Mouse (Mus musculus) heart, embryonic 10.5 days (tissue): ENCODE measurements around the gene Olfr33. TPM values are rescaled to one million over a fixed set of nuclear protein-coding genes. Genes with fewer than 3 reads are reported as not detected.

Experiments
- DNase-seq: peaks from one replicate; pipeline ENCODE4 v3.0.0-alpha.2; 2017; ENCODE audit warnings: low spot score
- H3K27ac ChIP-seq: fragments of 300-500 bp; sonication (generic); 2 replicates; pipeline ENCODE4 v1.5.1; 2016; ENCODE audit warnings: mild to moderate bottlenecking
- H3K27me3 ChIP-seq: fragments of 300-500 bp; sonication (generic); 2 replicates; pipeline ENCODE4 v1.6.1; 2016; ENCODE audit warnings: mild to moderate bottlenecking; ENCODE audit not compliant: poor library complexity, insufficient read depth, severe bottlenecking
- H3K36me3 ChIP-seq: fragments of 300-500 bp; sonication (generic); 2 replicates; pipeline ENCODE4 v1.6.1; 2016; ENCODE audit warnings: mild to moderate bottlenecking, moderate library complexity
- H3K4me1 ChIP-seq: fragments of 300-500 bp; sonication (generic); 2 replicates; pipeline ENCODE4 v1.6.1; 2016; ENCODE audit warnings: mild to moderate bottlenecking
- H3K4me3 ChIP-seq: fragments of 300-500 bp; sonication (generic); 2 replicates; pipeline ENCODE4 v1.5.1; 2016; ENCODE audit warnings: mild to moderate bottlenecking, moderate library complexity
- H3K9me3 ChIP-seq: fragments of 300-500 bp; sonication (generic); 2 replicates; pipeline ENCODE4 v1.6.1; 2016; ENCODE audit warnings: mild to moderate bottlenecking, moderate library complexity
- WGBS: fragments of 180-500 bp; shearing (Covaris S2); methylation state at CpG from one replicate; pipeline ENCODE4 v1.1.7; 2016; 5-methylcytosine and 5-hydroxymethylcytosine counted together
- polyA plus RNA-seq: library from polyadenylated mRNA; unstranded; fragments of >200 nt; fragmentation: Nextera tagmentation; extraction: Ambion mirVana; gene quantifications from 2 replicates; pipeline ENCODE4 v1.2.1, GENCODE M21; 2016

The Olfr33 gene
- not detected in 2 replicates for polyA plus RNA-seq

GRCm38 (mm10) chr7:102718970-102719369 lies at the start of gene Olfr33:
Olfr33 (minus strand) TSS chr7:102719070.
- Histone ChIP-seq H3K27me3 (no peaks in the 10 kb centered on the region), H3K27ac (no peak within 1 kb of the TSS), H3K4me1 (no peaks in the 10 kb centered on the region), H3K4me3 (no peak within 1 kb of the TSS), H3K36me3 (no peaks in the 10 kb centered on the region), H3K9me3 (no peaks in the 10 kb centered on the region)
- WGBS, result 30% methylated on average over 1 of the region's 1 CpGs
- DNase-seq, result no peak

GRCm38 (mm10) chr7:102759266-102759665 lies 40.4 kb upstream of the Olfr33 start, which contains the start of the genes Olfr560 and Olfr78:
Olfr560 (minus strand) TSS chr7:102759366.
Olfr78 (minus strand) TSS chr7:102759471.
- no peak within 1 kb of the TSS for H3K4me3 ChIP-seq
- no peaks in the 10 kb centered on the region for H3K27me3 ChIP-seq
- WGBS, result 71% methylated on average over 4 of the region's 4 CpGs
- no peaks in the 10 kb centered on the region for H3K9me3 ChIP-seq
- no peaks in the 10 kb centered on the region for H3K36me3 ChIP-seq
- DNase-seq, result no peak
- no peaks in the 10 kb centered on the region for H3K4me1 ChIP-seq
- no peak within 1 kb of the TSS for H3K27ac ChIP-seq

- H3K27ac ChIP-seq, result no peak overlapping the region
- no peaks in the 10 kb centered on the region for H3K9me3 ChIP-seq
- H3K36me3 ChIP-seq, result no peaks in the 10 kb centered on the region
- no peaks in the 10 kb centered on the region for H3K27me3 ChIP-seq
- WGBS, result 27% methylated on average over 1 of the region's 1 CpGs
- no peaks in the 10 kb centered on the region for H3K4me1 ChIP-seq
- no peak overlapping the region for H3K4me3 ChIP-seq
- no peak for DNase-seq
Measured at GRCm38 (mm10) chr7:102752086-102752485, 33.2 kb upstream of the Olfr33 start.

- Histone ChIP-seq H3K9me3 (no peaks in the 10 kb centered on the region), H3K36me3 (no peaks in the 10 kb centered on the region), H3K4me1 (no peaks in the 10 kb centered on the region), H3K4me3 (no peak overlapping the region), H3K27me3 (no peaks in the 10 kb centered on the region), H3K27ac (no peak overlapping the region)
- 41% methylated on average over 2 of the region's 2 CpGs for WGBS
- DNase-seq, result no peak
Measured at GRCm38 (mm10) chr7:102737705-102738104, 18.8 kb upstream of the Olfr33 start.

- H3K9me3 ChIP-seq, result no peaks in the 10 kb centered on the region
- H3K4me3 ChIP-seq, result no peak overlapping the region
- no peak for DNase-seq
- 31% methylated on average over 1 of the region's 1 CpGs for WGBS
- H3K27me3 ChIP-seq, result no peaks in the 10 kb centered on the region
- no peak overlapping the region for H3K27ac ChIP-seq
- no peaks in the 10 kb centered on the region for H3K4me1 ChIP-seq
- no peaks in the 10 kb centered on the region for H3K36me3 ChIP-seq
Measured at GRCm38 (mm10) chr7:102733793-102734192, 14.9 kb upstream of the Olfr33 start.

- Histone ChIP-seq H3K27me3 (no peaks in the 10 kb centered on the region), H3K36me3 (no peaks in the 10 kb centered on the region), H3K27ac (no peak within 1 kb of the TSS), H3K4me1 (no peaks in the 10 kb centered on the region), H3K9me3 (no peaks in the 10 kb centered on the region), H3K4me3 (no peak within 1 kb of the TSS)
- DNase-seq, result no peak
Measured at GRCm38 (mm10) chr7:102727391-102727790, 8.5 kb upstream of the Olfr33 start, which contains the start of gene Olfr559. Olfr559 (minus strand) TSS chr7:102727491.

- Histone ChIP-seq H3K9me3 (no peaks in the 10 kb centered on the region), H3K27ac (no peak within 1 kb of the TSS), H3K4me1 (no peaks in the 10 kb centered on the region), H3K27me3 (no peaks in the 10 kb centered on the region), H3K36me3 (no peaks in the 10 kb centered on the region), H3K4me3 (no peak within 1 kb of the TSS)
- no peak for DNase-seq
Measured at GRCm38 (mm10) chr7:102701915-102702314, 17.0 kb downstream of the Olfr33 start, which contains the start of gene Olfr558. Olfr558 (plus strand) TSS chr7:102702215.

GRCm38 (mm10) chr7:102698461-102698860 lies 20.4 kb downstream of the Olfr33 start:
- H3K36me3 ChIP-seq, result no peaks in the 10 kb centered on the region
- no peak for DNase-seq
- WGBS, result 91% methylated on average over 7 of the region's 7 CpGs

GRCm38 (mm10) chr7:102695358-102696125 lies 23.3 kb downstream of the Olfr33 start, which contains the start of gene Olfr557:
Olfr557 (plus strand) TSS chr7:102695910.
- Histone ChIP-seq H3K4me1 (no peaks in the 10 kb centered on the region), H3K9me3 (no peaks in the 10 kb centered on the region), H3K27ac (no peak within 1 kb of the TSS), H3K27me3 (no peaks in the 10 kb centered on the region), H3K4me3 (no peak within 1 kb of the TSS), H3K36me3 (no peaks in the 10 kb centered on the region)
- DNase-seq, result no peak
- 69% methylated on average over 5 of the region's 5 CpGs for WGBS

More at GRCm38 (mm10) chr7:102698461-102698860, 20.4 kb downstream of the Olfr33 start:
- H3K4me1 ChIP-seq, result no peaks in the 10 kb centered on the region
- no peaks in the 10 kb centered on the region for H3K27me3 ChIP-seq
- no peaks in the 10 kb centered on the region for H3K9me3 ChIP-seq
- no peak overlapping the region for H3K4me3 ChIP-seq
- no peak overlapping the region for H3K27ac ChIP-seq

- H3K36me3 ChIP-seq, result peaks cover 15% of the 10 kb centered on the region
- H3K27me3 ChIP-seq, result no peaks in the 10 kb centered on the region
- H3K27ac ChIP-seq, result peak within 1 kb of the TSS; percentile 88
- H3K4me1 ChIP-seq, result no peaks in the 10 kb centered on the region
- peak; percentile 98 for DNase-seq
- WGBS, result under 1% methylated on average over 40 of the region's 40 CpGs
- no peaks in the 10 kb centered on the region for H3K9me3 ChIP-seq
- H3K4me3 ChIP-seq, result peak within 1 kb of the TSS; percentile 63
Measured at GRCm38 (mm10) chr7:102686944-102687501, 31.8 kb downstream of the Olfr33 start, which contains the start of gene Trim68. Trim68 (minus strand) TSS chr7:102687327.

GRCm38 (mm10) chr7:102681916-102682315 lies 37.0 kb downstream of the Olfr33 start:
- Histone ChIP-seq H3K27ac (no peak overlapping the region), H3K27me3 (no peaks in the 10 kb centered on the region), H3K4me3 (no peak overlapping the region), H3K36me3 (peaks cover 38% of the 10 kb centered on the region), H3K9me3 (no peaks in the 10 kb centered on the region), H3K4me1 (peaks cover 17% of the 10 kb centered on the region; the same call in 1 of the 2 replicates)
- WGBS, result 86% methylated on average over 1 of the region's 1 CpGs
- no peak for DNase-seq

- H3K4me3 ChIP-seq, result no peak overlapping the region
- peaks cover 18% of the 10 kb centered on the region; the same call in 1 of the 2 replicates for H3K36me3 ChIP-seq
- DNase-seq, result no peak
- WGBS, result 76% methylated on average over 2 of the region's 2 CpGs
- no peaks in the 10 kb centered on the region for H3K9me3 ChIP-seq
- peaks cover 17% of the 10 kb centered on the region; the same call in 1 of the 2 replicates for H3K4me1 ChIP-seq
- no peak overlapping the region for H3K27ac ChIP-seq
- no peaks in the 10 kb centered on the region for H3K27me3 ChIP-seq
Measured at GRCm38 (mm10) chr7:102676225-102676624, 42.6 kb downstream of the Olfr33 start.

- Histone ChIP-seq H3K9me3 (no peaks in the 10 kb centered on the region), H3K27me3 (no peaks in the 10 kb centered on the region), H3K4me1 (no peaks in the 10 kb centered on the region), H3K4me3 (no peak overlapping the region), H3K27ac (no peak overlapping the region), H3K36me3 (no peaks in the 10 kb centered on the region)
- DNase-seq, result no peak
- 29% methylated on average over 2 of the region's 2 CpGs for WGBS
Measured at GRCm38 (mm10) chr7:102665378-102665777, 53.5 kb downstream of the Olfr33 start.
